Mouse (Mus musculus) ES-E14 (cell line): ENCODE results near the gene Ogdhl.

Source experiments
- CHD2 ChIP-seq: IDR thresholded peaks from 2 replicates; pipeline ENCODE4 v1.6.1; 2014; ENCODE audit warnings: mild to moderate bottlenecking, low read depth, low read length, inconsistent platforms
- MAFK ChIP-seq: IDR thresholded peaks from 2 replicates; pipeline ENCODE4 v1.6.1; 2014; ENCODE audit warnings: mild to moderate bottlenecking, low read depth, low read length, inconsistent platforms; ENCODE audit not compliant: insufficient read depth

GRCm38 (mm10) chr14:32380099-32380480 lies 58.3 kb downstream of the Ogdhl start:
- TF ChIP-seq CHD2 (no peak), MAFK (no peak)
